Mouse (Mus musculus): ENCODE results near the gene Dexi. TPM values are rescaled to one million over a fixed set of nuclear protein-coding genes. Genes with fewer than 3 reads are reported as not detected.

The Dexi gene
- polyA plus RNA-seq, 1 experiment = 20.8 TPM

- Histone ChIP-seq H3K4me3 (no peak overlapping the region), H3K27me3 (ENCODE audit: control insufficient read depth, insufficient read depth, insufficient read length) (no peaks in the 10 kb centered on the region), H3ac (ENCODE audit: control insufficient read depth, insufficient read length) (no peak overlapping the region), H3K79me2 (ENCODE audit: control insufficient read depth, insufficient read depth) (no peaks in the 10 kb centered on the region), H3K4me2 (ENCODE audit: low read depth) (no peak overlapping the region), H3K36me3 (ENCODE audit: control insufficient read depth, insufficient read depth) (no peaks in the 10 kb centered on the region)
- no peak for TF ChIP-seq TCF12 (IDR thresholded peaks at IDR 0.05; ENCODE audit: insufficient read depth, poor library complexity, severe bottlenecking)
- TF ChIP-seq E2F4 (IDR thresholded peaks at IDR 0.05; ENCODE audit: insufficient read depth) = no peak
- no peak for TF ChIP-seq POLR2A (IDR thresholded peaks at IDR 0.05; ENCODE audit: insufficient read length, low read depth)
- no peak for TF ChIP-seq TCF3 (IDR thresholded peaks at IDR 0.05; ENCODE audit: insufficient read length, low read depth)
- TF ChIP-seq SRF (IDR thresholded peaks at IDR 0.05; ENCODE audit: control insufficient read depth, insufficient read length, low read depth) = no peak
- no peak for TF ChIP-seq MAX (IDR thresholded peaks at IDR 0.05; ENCODE audit: low read depth)
- no peak for TF ChIP-seq USF1 (IDR thresholded peaks at IDR 0.05; ENCODE audit: low read depth)
- TF ChIP-seq MYOG (IDR thresholded peaks at IDR 0.05; ENCODE audit: control insufficient read depth in 1 of 3, insufficient read depth in 1 of 3, insufficient read length in 2 of 3, low read depth in 2 of 3) = no peak
- TF ChIP-seq POLR2AphosphoS2 (IDR thresholded peaks at IDR 0.05; ENCODE audit: insufficient read length, low read depth) = no peak
- TF ChIP-seq MYOD1 (IDR thresholded peaks at IDR 0.05; ENCODE audit: control insufficient read depth in 1 of 3, insufficient read length in 2 of 3, low read depth in 2 of 3) = no peak
- TF ChIP-seq REST (IDR thresholded peaks at IDR 0.05; ENCODE audit: insufficient read depth, insufficient read length) = no peak
- no peak for TF ChIP-seq CEBPB (IDR thresholded peaks at IDR 0.05; ENCODE audit: insufficient read depth, poor library complexity, severe bottlenecking)
These were observed 88.8 kb downstream of the Dexi start for GRCm38 (mm10) chr16:10453872-10454582.

Other genes starting within 250 kb of the Dexi start
- 212 TPM for gene Emp2, start 229.1 kb downstream of the Dexi start, polyA plus RNA-seq (2012; fragmentation: generic; extraction: Trizol)
- 21.8 TPM for gene Tekt5, start 147.6 kb downstream of the Dexi start, polyA plus RNA-seq (2012; fragmentation: generic; extraction: Trizol)
- gene Nubp1, start 131.1 kb downstream of the Dexi start, polyA plus RNA-seq (2012; fragmentation: generic; extraction: Trizol) = 38.8 TPM
- 2.6 TPM for gene Tvp23a, start 95.7 kb downstream of the Dexi start, polyA plus RNA-seq (2012; fragmentation: generic; extraction: Trizol)
- 0.01 TPM for gene Ciita, start 63.0 kb downstream of the Dexi start, polyA plus RNA-seq (2012; fragmentation: generic; extraction: Trizol)
- gene Clec16a, start 2.3 kb upstream of the Dexi start, polyA plus RNA-seq (2012; fragmentation: generic; extraction: Trizol) = 15.5 TPM
- 1.7 TPM for gene Socs1, start 242.5 kb upstream of the Dexi start, polyA plus RNA-seq (2012; fragmentation: generic; extraction: Trizol)
- 0.12 TPM for gene Tnp2, start 245.6 kb upstream of the Dexi start, polyA plus RNA-seq (2012; fragmentation: generic; extraction: Trizol)
- not detected for gene Prm3, start 247.9 kb upstream of the Dexi start, polyA plus RNA-seq (2012; fragmentation: generic; extraction: Trizol)

Measured in myocyte (in vitro differentiated cells).